Mouse (Mus musculus): ENCODE measurements at regions not wholly inside any gene's neighbourhood (a gene's known extent, or its start where the extent isn't known, plus 50 kb on each side); places are given as distances from the start of the nearest gene placed in this dataset.

DNA sequence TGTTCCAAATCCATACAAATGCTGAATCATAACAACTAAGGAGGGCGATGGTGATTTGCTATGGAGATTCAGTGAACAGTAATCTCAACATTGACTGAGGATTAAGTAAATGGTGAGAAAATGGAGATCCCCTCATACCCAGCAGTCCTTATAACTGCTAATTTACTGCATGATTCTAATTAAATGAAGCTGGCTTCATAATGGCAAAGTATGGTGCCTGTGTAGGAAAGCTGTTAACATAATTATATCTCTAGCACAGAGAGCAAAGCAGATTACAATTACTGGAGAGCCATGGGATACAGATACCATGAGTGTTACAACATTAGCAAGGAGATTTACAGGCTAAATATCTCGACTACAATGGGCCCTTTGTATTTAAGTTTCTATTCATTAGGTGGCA is 1116.0 kb downstream of the Efna5 start:
- H3K4me1 ChIP-seq (ENCODE audit: control insufficient read depth in 2 of 2, insufficient read depth in 2 of 2, low read length in 2 of 2, poor library complexity in 1 of 2), result no peaks in the 10 kb centered on the region
- no peak overlapping the region for H3K9ac ChIP-seq (ENCODE audit: insufficient read depth, low read depth, low read length, poor library complexity, severe bottlenecking)
- no peak for DNase-seq (ENCODE audit: low read depth, low spot score)
- in situ Hi-C loops (cut with MboI; ENCODE audit: low sequenced_read_pairs in 2 of 2, unreplicated experiment in 2 of 2), result no loop called here
- H3K4me3 ChIP-seq (ENCODE audit: insufficient read depth in 1 of 2, low read depth in 1 of 2, low read length in 2 of 2, poor library complexity in 1 of 2, severe bottlenecking in 1 of 2), result no peak overlapping the region
- H3K36me3 ChIP-seq (ENCODE audit: control insufficient read depth, insufficient read depth, low read length, poor library complexity, severe bottlenecking), result no peaks in the 10 kb centered on the region
- no peak overlapping the region for H3K27ac ChIP-seq (ENCODE audit: insufficient read depth, low read depth, low read length, poor library complexity, severe bottlenecking)
- no peaks in the 10 kb centered on the region for H3K9me3 ChIP-seq (ENCODE audit: control insufficient read depth, insufficient read depth, low read depth, low read length)
- TF ChIP-seq ZC3H11A (IDR thresholded peaks at IDR 0.05; ENCODE audit: borderline replicate concordance, low read depth, low read length) (no peak), HCFC1 (IDR thresholded peaks at IDR 0.05; ENCODE audit: borderline replicate concordance, insufficient read depth, low read length) (no peak), MAFK (IDR thresholded peaks at IDR 0.05; ENCODE audit: insufficient read depth, low read depth, low read length) (no peak), ZNF384 (IDR thresholded peaks at IDR 0.05; ENCODE audit: low read depth, low read length) (no peak), CHD2 (IDR thresholded peaks at IDR 0.05; ENCODE audit: low read depth, low read length) (no peak)

All from ES-E14 (cell line).